ENCODE assay signal across 26 mouse cellular contexts in genomic region chr14:55152951-55153481, GRCm38 (mm10). TPM values are rescaled to one million over a fixed set of nuclear protein-coding genes. Genes with fewer than 3 reads are reported as not detected.
A peak's percentile ranks its signal among the peaks of the same experiment; 100 is the strongest.
DNase-seq lines count a peak whose midpoint lies in the region; ATAC-seq and TF ChIP-seq lines count a peak whose summit lies in the region.
"Had no signal": no experiment of that assay in that cellular context is flagged by ENCODE, and none has a peak within 500 bp of the region (broad histone marks: within the 10 kb centered on the region; RNA-seq: fewer than 3 reads in every experiment).

No protein-coding gene starts in this region.

- peak overlapping the region; percentile 66 for H3K27ac ChIP-seq in intestine, postnatal 0 days (ENCODE audit: low read depth, low read length)
- no peak overlapping the region for H3K27ac ChIP-seq in intestine, embryonic 16.5 days (ENCODE audit: low read length)
- peak overlapping the region; percentile 96 for H3K27ac ChIP-seq in liver, adult 2 months (replicated peaks; ENCODE audit: insufficient read depth, low read depth, low read length)
- no peak overlapping the region for H3K27ac ChIP-seq in liver, embryonic 12.5 days
- H3K27ac ChIP-seq in stomach, postnatal 0 days (replicated peaks), result no peak overlapping the region
- H3K27ac ChIP-seq: forebrain, embryonic 12.5 days; hindbrain, postnatal 0 days; intestine, embryonic 15.5 days; left cerebral cortex, adult 2 months; limb, embryonic 12.5 days had no signal

- H3K36me3 ChIP-seq in intestine, postnatal 0 days (ENCODE audit: control insufficient read depth, insufficient read depth), result no peaks in the 10 kb centered on the region
- H3K36me3 ChIP-seq in intestine, embryonic 16.5 days (ENCODE audit: control insufficient read depth, insufficient read depth, low read length), result no peaks in the 10 kb centered on the region
- no peaks in the 10 kb centered on the region for H3K36me3 ChIP-seq in liver, adult 2 months (ENCODE audit: control insufficient read depth, insufficient read depth, low read length)
- no peaks in the 10 kb centered on the region for H3K36me3 ChIP-seq in liver, embryonic 12.5 days
- H3K36me3 ChIP-seq in stomach, postnatal 0 days (ENCODE audit: control insufficient read depth, insufficient read depth, low read length), result no peaks in the 10 kb centered on the region
- H3K36me3 ChIP-seq: forebrain, embryonic 12.5 days; intestine, embryonic 15.5 days; limb, embryonic 12.5 days had no signal

- no peak for TF ChIP-seq CTCF in intestine, postnatal 0 days (IDR thresholded peaks at IDR 0.05; ENCODE audit: low read depth)
- no peak for TF ChIP-seq CTCF in liver, adult 2 months (IDR thresholded peaks at IDR 0.05; ENCODE audit: low read depth, low read length)
- no peak for TF ChIP-seq CTCF in stomach, postnatal 0 days (IDR thresholded peaks at IDR 0.05; ENCODE audit: low read depth)

- DNase-seq in liver, adult 2 months (ENCODE audit: extremely low read depth, low read depth, low spot score), result peak; percentile 100
- DNase-seq in ZHBTc4 (ENCODE audit: low read depth, low spot score), result peak; percentile 44
- peak; percentile 59 for DNase-seq in stomach, postnatal 0 days (ENCODE audit: low spot score)
- DNase-seq in urinary bladder, postnatal 25 days (ENCODE audit: low spot score), result no peak
- no peak for DNase-seq in right cerebral cortex, postnatal 10 days (ENCODE audit: low spot score in 2 of 2)
- DNase-seq: adrenal gland, adult 8-10 months; cerebellum, adult 2 months; cerebellum, postnatal 14 days; gastrocnemius, postnatal 10 days; heart, postnatal 14 days; liver, postnatal 0 days; lung, postnatal 36 days; midbrain, embryonic 14.5 days; spleen, adult 18-20 months had no signal

- no peak for TF ChIP-seq POLR2A in liver, adult 2 months (IDR thresholded peaks at IDR 0.05; ENCODE audit: extremely low read depth, insufficient read depth, low read length)

- H3K4me3 ChIP-seq in intestine, postnatal 0 days (ENCODE audit: low read depth, low read length), result no peak overlapping the region
- H3K4me3 ChIP-seq in intestine, embryonic 16.5 days (ENCODE audit: low read length), result no peak overlapping the region
- no peak overlapping the region for H3K4me3 ChIP-seq in liver, adult 2 months (ENCODE audit: insufficient read depth, low read depth, low read length)
- no peak overlapping the region for H3K4me3 ChIP-seq in liver, embryonic 12.5 days
- no peak overlapping the region for H3K4me3 ChIP-seq in stomach, postnatal 0 days (ENCODE audit: low read depth, low read length)
- H3K4me3 ChIP-seq: erythroblast, embryonic 14.5 days; forebrain, embryonic 12.5 days; intestine, embryonic 15.5 days; left cerebral cortex, adult 2 months; limb, embryonic 12.5 days had no signal

- 0 out of 2 replicates have a peak, but pooled peaks cover 3% of the 10 kb centered on the region for H3K4me1 ChIP-seq in intestine, postnatal 0 days (replicated peaks; ENCODE audit: control insufficient read depth, insufficient read depth, low read length)
- no peaks in the 10 kb centered on the region for H3K4me1 ChIP-seq in intestine, embryonic 16.5 days (ENCODE audit: control insufficient read depth, insufficient read depth, low read length)
- H3K4me1 ChIP-seq in liver, adult 2 months (ENCODE audit: control insufficient read depth, insufficient read depth, low read length), result peaks cover 2% of the 10 kb centered on the region; the same call in 1 of the 2 replicates
- H3K4me1 ChIP-seq in liver, embryonic 12.5 days, result peaks cover 9% of the 10 kb centered on the region; the same call in 1 of the 2 replicates
- no peaks in the 10 kb centered on the region for H3K4me1 ChIP-seq in stomach, postnatal 0 days (replicated peaks; ENCODE audit: control insufficient read depth, insufficient read depth)
- H3K4me1 ChIP-seq: intestine, embryonic 15.5 days; limb, embryonic 12.5 days had no signal

- peak; percentile 66 for ATAC-seq in intestine, postnatal 0 days
- ATAC-seq in intestine, embryonic 16.5 days, result no peak
- no peak for ATAC-seq in liver, embryonic 12.5 days
- peak; percentile 75 for ATAC-seq in stomach, postnatal 0 days (ENCODE audit: low FRiP score, low TSS enrichment)
- ATAC-seq: activated CD4-positive, CD25-positive, alpha-beta regulatory T cell, adult 4 months; hindbrain, postnatal 0 days; intestine, embryonic 15.5 days; liver, postnatal 0 days had no signal

- 64% methylated on average over 16 of the region's 16 CpGs for WGBS in intestine, postnatal 0 days
- 71% methylated on average over 16 of the region's 16 CpGs for WGBS in intestine, embryonic 16.5 days
- 39% methylated on average over 16 of the region's 16 CpGs for WGBS in liver, adult 2 months
- WGBS in liver, embryonic 12.5 days (ENCODE audit: insufficient replicate concordance), result 77% methylated on average over 16 of the region's 16 CpGs
- 78% methylated on average over 16 of the region's 16 CpGs for WGBS in stomach, postnatal 0 days

- no peaks in the 10 kb centered on the region for H3K79me2 ChIP-seq in liver, adult 2 months (ENCODE audit: control insufficient read depth, insufficient read depth, low read length)

- H3K4me2 ChIP-seq in intestine, postnatal 0 days (replicated peaks; ENCODE audit: low read depth), result no peak overlapping the region
- H3K4me2 ChIP-seq in intestine, embryonic 16.5 days (ENCODE audit: low read depth, low read length), result no peak overlapping the region
- H3K4me2 ChIP-seq in liver, embryonic 12.5 days, result no peak overlapping the region
- no peak overlapping the region for H3K4me2 ChIP-seq in stomach, postnatal 0 days (replicated peaks; ENCODE audit: low read depth)
- H3K4me2 ChIP-seq: forebrain, embryonic 12.5 days; intestine, embryonic 15.5 days; limb, embryonic 12.5 days; liver, embryonic 11.5 days had no signal

- no peaks in the 10 kb centered on the region for H3K9me3 ChIP-seq in intestine, postnatal 0 days (ENCODE audit: control insufficient read depth)
- H3K9me3 ChIP-seq in intestine, embryonic 16.5 days (ENCODE audit: control insufficient read depth, low read length), result no peaks in the 10 kb centered on the region
- no peaks in the 10 kb centered on the region for H3K9me3 ChIP-seq in liver, embryonic 12.5 days (replicated peaks)
- no peaks in the 10 kb centered on the region for H3K9me3 ChIP-seq in stomach, postnatal 0 days (ENCODE audit: control insufficient read depth, low read length)
- H3K9me3 ChIP-seq: forebrain, embryonic 12.5 days; intestine, embryonic 15.5 days; limb, embryonic 12.5 days had no signal

- H3K27me3 ChIP-seq in intestine, postnatal 0 days (replicated peaks; ENCODE audit: control insufficient read depth, insufficient read depth, low read length), result no peaks in the 10 kb centered on the region
- H3K27me3 ChIP-seq in intestine, embryonic 16.5 days (replicated peaks; ENCODE audit: control insufficient read depth, insufficient read depth, low read length), result no peaks in the 10 kb centered on the region
- H3K27me3 ChIP-seq in liver, adult 2 months (ENCODE audit: control insufficient read depth, insufficient read depth, low read length), result no peaks in the 10 kb centered on the region
- H3K27me3 ChIP-seq in liver, embryonic 12.5 days (replicated peaks), result peaks cover 4% of the 10 kb centered on the region
- H3K27me3 ChIP-seq in stomach, postnatal 0 days (ENCODE audit: control insufficient read depth, insufficient read depth, low read length), result no peaks in the 10 kb centered on the region
- H3K27me3 ChIP-seq: intestine, embryonic 15.5 days; limb, embryonic 12.5 days had no signal

- no peak for TF ChIP-seq EP300 in stomach, postnatal 0 days (optimal IDR thresholded peaks at IDR 0.05)

- no peak overlapping the region for H3K9ac ChIP-seq in intestine, postnatal 0 days (ENCODE audit: low read depth, low read length)
- no peak overlapping the region for H3K9ac ChIP-seq in intestine, embryonic 16.5 days (ENCODE audit: low read depth, low read length)
- H3K9ac ChIP-seq in liver, adult 2 months (ENCODE audit: low read depth, low read length), result no peak overlapping the region
- no peak overlapping the region for H3K9ac ChIP-seq in liver, embryonic 12.5 days
- no peak overlapping the region for H3K9ac ChIP-seq in stomach, postnatal 0 days (ENCODE audit: low read length)
- H3K9ac ChIP-seq: forebrain, embryonic 12.5 days; intestine, embryonic 15.5 days; limb, embryonic 12.5 days; liver, postnatal 0 days had no signal

RNA-seq across cellular contexts. Expression of gene Jph4, which starts 36.3 kb away (rescaled TPM):
- 0.90 and 0.93 TPM in 2 replicates for polyA plus RNA-seq in intestine, postnatal 0 days (2015; fragmentation: Nextera tagmentation; extraction: Ambion mirVana)
- polyA plus RNA-seq in intestine, embryonic 16.5 days (2015; fragmentation: Nextera tagmentation; extraction: Ambion mirVana), result 0.82 and 1.2 TPM in 2 replicates
- not detected in 2 replicates for total RNA-seq in liver, adult 2 months (2014; rRNA removed)
- polyA plus RNA-seq in liver, adult 2 months (2012; rRNA removed), result not detected in 2 replicates
- 0.15 and 0.18 TPM in 2 replicates for polyA plus RNA-seq in liver, embryonic 12.5 days (2016; fragmentation: Nextera tagmentation; extraction: Ambion mirVana)
- polyA plus RNA-seq in stomach, postnatal 0 days (2015; fragmentation: Nextera tagmentation; extraction: Ambion mirVana), result 0.82 and 1.0 TPM in 2 replicates
- total RNA-seq: monocyte, adult 5-6 weeks had no signal
- polyA plus RNA-seq: activated CD4-positive, CD25-positive, alpha-beta regulatory T cell, adult 4 months; erythroblast, embryonic 14.5 days; liver, postnatal 0 days had no signal

RNA-seq across cellular contexts. Expression of gene Ap1g2, which starts 46.6 kb away (rescaled TPM):
- polyA plus RNA-seq in intestine, postnatal 0 days (2015; fragmentation: Nextera tagmentation; extraction: Ambion mirVana), result 75.3 and 81.5 TPM in 2 replicates
- 106 and 120 TPM in 2 replicates for polyA plus RNA-seq in intestine, embryonic 16.5 days (2015; fragmentation: Nextera tagmentation; extraction: Ambion mirVana)
- total RNA-seq in liver, adult 2 months (2014; rRNA removed), result 4.9 and 5.4 TPM in 2 replicates
- polyA plus RNA-seq in liver, adult 2 months (2012; rRNA removed), result 8.7 and 15.6 TPM in 2 replicates
- polyA plus RNA-seq in liver, embryonic 12.5 days (2016; fragmentation: Nextera tagmentation; extraction: Ambion mirVana), result 34.0 and 34.5 TPM in 2 replicates
- polyA plus RNA-seq in stomach, postnatal 0 days (2015; fragmentation: Nextera tagmentation; extraction: Ambion mirVana), result 26.4 and 31.0 TPM in 2 replicates

RNA-seq across cellular contexts. Expression of gene Thtpa, which starts 58.4 kb away (rescaled TPM):
- 7.5 and 8.8 TPM in 2 replicates for polyA plus RNA-seq in intestine, postnatal 0 days (2015; fragmentation: Nextera tagmentation; extraction: Ambion mirVana)
- polyA plus RNA-seq in intestine, embryonic 16.5 days (2015; fragmentation: Nextera tagmentation; extraction: Ambion mirVana), result 17.9 and 20.7 TPM in 2 replicates
- total RNA-seq in liver, adult 2 months (2014; rRNA removed), result 14.6 and 15.4 TPM in 2 replicates
- 8.7 and 10.9 TPM in 2 replicates for polyA plus RNA-seq in liver, adult 2 months (2012; rRNA removed)
- polyA plus RNA-seq in liver, embryonic 12.5 days (2016; fragmentation: Nextera tagmentation; extraction: Ambion mirVana), result 6.9 TPM in 2 replicates
- 11.5 and 11.8 TPM in 2 replicates for polyA plus RNA-seq in stomach, postnatal 0 days (2015; fragmentation: Nextera tagmentation; extraction: Ambion mirVana)

Comparison
In these comparisons a context has a peak if more than half of its experiments do, and no peak if none do; other contexts are left out.
1. ATAC-seq: peak in intestine, postnatal 0 days (single experiment) and stomach, postnatal 0 days (single experiment); none in intestine, embryonic 16.5 days (single experiment) and liver, embryonic 12.5 days (single experiment).
2. H3K27ac ChIP-seq: peak in intestine, postnatal 0 days (single experiment) and liver, adult 2 months (single experiment); none in intestine, embryonic 16.5 days (single experiment), liver, embryonic 12.5 days (single experiment) and stomach, postnatal 0 days (single experiment).
3. DNase-seq: peak in liver, adult 2 months (single experiment), ZHBTc4 (single experiment) and stomach, postnatal 0 days (single experiment); none in urinary bladder, postnatal 25 days (single experiment) and right cerebral cortex, postnatal 10 days (0 of 2).